Mouse (Mus musculus): ENCODE measurements around the gene Tmem243. TPM values are rescaled to one million over a fixed set of nuclear protein-coding genes. Genes with fewer than 3 reads are reported as not detected.

Gene Tmem243
- polyA plus RNA-seq, 2 experiments: 4.2 to 10.6 TPM

GRCm38 (mm10) chr5:9135588-9135987 lies 35.1 kb downstream of the Tmem243 start:
- Histone ChIP-seq H3K27ac (no peak overlapping the region), H3K9ac (replicated peaks) (no peak overlapping the region), H3K27me3 (ENCODE audit: control insufficient read depth, insufficient read depth, low read length) (no peaks in the 10 kb centered on the region), H3K9me3 (ENCODE audit: control insufficient read depth, low read length) (no peaks in the 10 kb centered on the region), H3K4me3 (ENCODE audit: insufficient read depth in 1 of 2, low read depth in 2 of 2, low read length in 2 of 2) (no peak overlapping the region), H3K4me1 (replicated peaks; ENCODE audit: control insufficient read depth in 2 of 2, insufficient read depth in 2 of 2, low read length in 1 of 2) (no peaks in the 10 kb centered on the region), H3K4me2 (ENCODE audit: low read depth) (no peak overlapping the region), H3K36me3 (replicated peaks; ENCODE audit: control insufficient read depth, insufficient read depth, low read depth) (peaks cover 11% of the 10 kb centered on the region)
- WGBS (ENCODE audit: insufficient replicate concordance): 74% methylated on average over 3 of the region's 3 CpGs
- no peak for ATAC-seq (ENCODE audit: insufficient read depth)
- TF ChIP-seq CTCF (IDR thresholded peaks at IDR 0.05; ENCODE audit: low read depth) (no peak), EP300 (IDR thresholded peaks at IDR 0.05; ENCODE audit: low read depth) (no peak)
- no peak for DNase-seq (ENCODE audit: low read depth in 3 of 3, low spot score in 3 of 3)

- H3K4me2 ChIP-seq (ENCODE audit: low read depth): no peak overlapping the region
- no peaks in the 10 kb centered on the region for H3K36me3 ChIP-seq (replicated peaks; ENCODE audit: control insufficient read depth, insufficient read depth, low read depth)
- DNase-seq (ENCODE audit: low read depth in 3 of 3, low spot score in 3 of 3) (no peak), ATAC-seq (ENCODE audit: insufficient read depth) (peak; percentile 41; the same call in 1 of the 2 replicates)
- no peaks in the 10 kb centered on the region for H3K27me3 ChIP-seq (ENCODE audit: control insufficient read depth, insufficient read depth, low read length)
- no peak overlapping the region for H3K4me3 ChIP-seq (ENCODE audit: insufficient read depth in 1 of 2, low read depth in 2 of 2, low read length in 2 of 2)
- no peak overlapping the region for H3K27ac ChIP-seq
- no peaks in the 10 kb centered on the region for H3K9me3 ChIP-seq (ENCODE audit: control insufficient read depth, low read length)
- H3K9ac ChIP-seq (replicated peaks): no peak overlapping the region
- TF ChIP-seq CTCF (IDR thresholded peaks at IDR 0.05; ENCODE audit: low read depth) (no peak), EP300 (IDR thresholded peaks at IDR 0.05; ENCODE audit: low read depth) (no peak)
- no peaks in the 10 kb centered on the region for H3K4me1 ChIP-seq (replicated peaks; ENCODE audit: control insufficient read depth in 2 of 2, insufficient read depth in 2 of 2, low read length in 1 of 2)
- 39% methylated on average over 8 of the region's 8 CpGs for whole genome bisulfite sequencing (ENCODE audit: insufficient replicate concordance)
Observed at GRCm38 (mm10) chr5:9140724-9141123, 40.3 kb downstream of the Tmem243 start.

GRCm38 (mm10) chr5:9142376-9142775 lies 41.9 kb downstream of the Tmem243 start:
- H3K4me3 ChIP-seq (ENCODE audit: insufficient read depth in 1 of 2, low read depth in 2 of 2, low read length in 2 of 2): no peak overlapping the region
- H3K9ac ChIP-seq (replicated peaks): no peak overlapping the region
- no peak for TF ChIP-seq CTCF (IDR thresholded peaks at IDR 0.05; ENCODE audit: low read depth)
- no peak for TF ChIP-seq EP300 (IDR thresholded peaks at IDR 0.05; ENCODE audit: low read depth)
- H3K36me3 ChIP-seq (replicated peaks; ENCODE audit: control insufficient read depth, insufficient read depth, low read depth): no peaks in the 10 kb centered on the region; the same call in 1 of the 2 replicates
- 69% methylated on average over 6 of the region's 6 CpGs for WGBS (ENCODE audit: insufficient replicate concordance)
- no peak overlapping the region for H3K4me2 ChIP-seq (ENCODE audit: low read depth)
- no peak for ATAC-seq (ENCODE audit: insufficient read depth)
- no peaks in the 10 kb centered on the region for H3K9me3 ChIP-seq (ENCODE audit: control insufficient read depth, low read length)
- no peaks in the 10 kb centered on the region for H3K27me3 ChIP-seq (ENCODE audit: control insufficient read depth, insufficient read depth, low read length)
- DNase-seq (ENCODE audit: low read depth in 3 of 3, low spot score in 3 of 3): no peak
- H3K27ac ChIP-seq: no peak overlapping the region
- no peaks in the 10 kb centered on the region for H3K4me1 ChIP-seq (replicated peaks; ENCODE audit: control insufficient read depth in 2 of 2, insufficient read depth in 2 of 2, low read length in 1 of 2)

GRCm38 (mm10) chr5:9149273-9149850 lies 48.9 kb downstream of the Tmem243 start:
- ATAC-seq (ENCODE audit: insufficient read depth) (no peak), DNase-seq (ENCODE audit: low read depth in 3 of 3, low spot score in 3 of 3) (no peak)
- Histone ChIP-seq H3K27me3 (ENCODE audit: control insufficient read depth, insufficient read depth, low read length) (no peaks in the 10 kb centered on the region), H3K4me2 (ENCODE audit: low read depth) (no peak overlapping the region), H3K4me3 (ENCODE audit: insufficient read depth in 1 of 2, low read depth in 2 of 2, low read length in 2 of 2) (no peak overlapping the region), H3K9ac (replicated peaks) (no peak overlapping the region), H3K4me1 (replicated peaks; ENCODE audit: control insufficient read depth in 2 of 2, insufficient read depth in 2 of 2, low read length in 1 of 2) (no peaks in the 10 kb centered on the region), H3K36me3 (replicated peaks; ENCODE audit: control insufficient read depth, insufficient read depth, low read depth) (no peaks in the 10 kb centered on the region; the same call in 1 of the 2 replicates), H3K9me3 (ENCODE audit: control insufficient read depth, low read length) (no peaks in the 10 kb centered on the region), H3K27ac (no peak overlapping the region)
- TF ChIP-seq CTCF (IDR thresholded peaks at IDR 0.05; ENCODE audit: low read depth): no peak
- TF ChIP-seq EP300 (IDR thresholded peaks at IDR 0.05; ENCODE audit: low read depth): no peak
- WGBS (ENCODE audit: insufficient replicate concordance): 75% methylated on average over 8 of the region's 8 CpGs

- Histone ChIP-seq H3K36me3 (replicated peaks; ENCODE audit: control insufficient read depth, insufficient read depth, low read depth) (no peaks in the 10 kb centered on the region), H3K27ac (no peak overlapping the region), H3K9ac (replicated peaks) (no peak overlapping the region), H3K27me3 (ENCODE audit: control insufficient read depth, insufficient read depth, low read length) (no peaks in the 10 kb centered on the region), H3K9me3 (ENCODE audit: control insufficient read depth, low read length) (no peaks in the 10 kb centered on the region), H3K4me1 (replicated peaks; ENCODE audit: control insufficient read depth in 2 of 2, insufficient read depth in 2 of 2, low read length in 1 of 2) (0 out of 4 replicates have a peak, but pooled peaks cover 0 to 1% of the 10 kb centered on the region in 2 experiments), H3K4me3 (ENCODE audit: insufficient read depth in 1 of 2, low read depth in 2 of 2, low read length in 2 of 2) (no peak overlapping the region), H3K4me2 (ENCODE audit: low read depth) (no peak overlapping the region)
- no peak for DNase-seq (ENCODE audit: low read depth in 3 of 3, low spot score in 3 of 3)
- no peak for TF ChIP-seq CTCF (IDR thresholded peaks at IDR 0.05; ENCODE audit: low read depth)
- no peak for TF ChIP-seq EP300 (IDR thresholded peaks at IDR 0.05; ENCODE audit: low read depth)
- ATAC-seq (ENCODE audit: insufficient read depth): no peak
Observed at GRCm38 (mm10) chr5:9156746-9157145, 56.3 kb downstream of the Tmem243 start.

All from liver, embryonic 14.5 days (tissue).